Mouse (Mus musculus) C2C12 (cell line): Measurements from ENCODE around the gene Gm20481. TPM values are rescaled to one million over a fixed set of nuclear protein-coding genes. Genes with fewer than 3 reads are reported as not detected.

Experiments used
- H3K27me3 ChIP-seq: one replicate; pipeline ENCODE4 v1.6.1; 2011; ENCODE audit not compliant: control insufficient read depth, insufficient read depth, insufficient read length
- H3K36me3 ChIP-seq: one replicate; pipeline ENCODE4 v1.6.1; 2011; ENCODE audit not compliant: control insufficient read depth, insufficient read depth
- H3K4me3 ChIP-seq: one replicate; pipeline ENCODE4 v1.5.1; 2011; ENCODE audit warnings: mild to moderate bottlenecking, control low read depth; ENCODE audit not compliant: poor library complexity, insufficient read depth, severe bottlenecking
- H3K79me2 ChIP-seq: one replicate; pipeline ENCODE4 v1.6.1; 2011; ENCODE audit not compliant: control insufficient read depth, insufficient read depth
- H3K79me3 ChIP-seq: one replicate; pipeline ENCODE4 v1.6.1; 2011; ENCODE audit warnings: low read depth, control low read depth
- H3ac ChIP-seq: one replicate; pipeline ENCODE3; 2011; ENCODE audit warnings: low read depth; ENCODE audit not compliant: control insufficient read depth, insufficient read length
- CEBPB ChIP-seq: IDR thresholded peaks from one replicate; pipeline ENCODE4 v1.6.1; 2011; ENCODE audit warnings: low read depth, mild to moderate bottlenecking, control low read depth, moderate library complexity
- CTCF ChIP-seq: IDR thresholded peaks from one replicate; pipeline ENCODE4 v1.5.1; 2011; ENCODE audit not compliant: control insufficient read depth, insufficient read depth, insufficient read length
- FOSL1 ChIP-seq: IDR thresholded peaks from one replicate; pipeline ENCODE4 v1.8.0; 2011; ENCODE audit warnings: mild to moderate bottlenecking, low read length; ENCODE audit not compliant: poor library complexity, insufficient read depth, severe bottlenecking
- MAX ChIP-seq: IDR thresholded peaks from one replicate; pipeline ENCODE4 v1.6.1; 2011; ENCODE audit warnings: mild to moderate bottlenecking, control low read depth
- MYOD1 ChIP-seq: IDR thresholded peaks from one replicate; pipeline ENCODE4 v1.6.1; 2011; ENCODE audit warnings: low read depth; ENCODE audit not compliant: control insufficient read depth, insufficient read length
- MYOG ChIP-seq: IDR thresholded peaks from one replicate; pipeline ENCODE4 v1.6.1; 2011; ENCODE audit not compliant: control insufficient read depth, insufficient read length; ENCODE audit errors: extremely low read depth
- USF1 ChIP-seq: IDR thresholded peaks from one replicate; pipeline ENCODE4 v1.6.1; 2011; ENCODE audit warnings: low read depth, mild to moderate bottlenecking, control low read depth, moderate library complexity
- polyA plus RNA-seq: library from polyadenylated mRNA; unstranded; fragments of >200 nt; fragmentation: generic; extraction: Trizol; gene quantifications from one replicate; pipeline ENCODE4 v1.2.1, GENCODE M21; 2012; ENCODE audit warnings: missing spikeins

The Gm20481 gene
- polyA plus RNA-seq, 1 experiment = not detected

- peaks cover under 1% of the 10 kb centered on the region for H3K36me3 ChIP-seq
- H3K79me3 ChIP-seq = peaks cover 26% of the 10 kb centered on the region
- H3K27me3 ChIP-seq = no peaks in the 10 kb centered on the region
- H3K79me2 ChIP-seq = peaks cover 36% of the 10 kb centered on the region
- no peak overlapping the region for H3K4me3 ChIP-seq
- H3ac ChIP-seq = no peak overlapping the region
- TF ChIP-seq FOSL1 = no peak
- no peak for TF ChIP-seq CTCF
- TF ChIP-seq USF1 = no peak
- no peak for TF ChIP-seq CEBPB
- TF ChIP-seq MAX = no peak
- no peak for TF ChIP-seq MYOD1
- no peak for TF ChIP-seq MYOG
These were observed 8.5 kb downstream of the Gm20481 start for GRCm38 (mm10) chr17:34978239-34978638.

GRCm38 (mm10) chr17:34979631-34980030 lies 9.9 kb downstream of the Gm20481 start:
- Histone ChIP-seq H3K79me3 (peaks cover 38% of the 10 kb centered on the region), H3ac (no peak overlapping the region), H3K79me2 (peaks cover 50% of the 10 kb centered on the region), H3K4me3 (no peak overlapping the region), H3K36me3 (peaks cover 3% of the 10 kb centered on the region), H3K27me3 (no peaks in the 10 kb centered on the region)
- TF ChIP-seq CTCF = no peak
- TF ChIP-seq MYOD1 = no peak
- no peak for TF ChIP-seq MAX
- no peak for TF ChIP-seq FOSL1
- no peak for TF ChIP-seq MYOG
- TF ChIP-seq USF1 = no peak
- no peak for TF ChIP-seq CEBPB

- TF ChIP-seq MYOG (no peak), USF1 (no peak), CTCF (no peak), MAX (no peak), FOSL1 (no peak), MYOD1 (no peak), CEBPB (no peak)
- Histone ChIP-seq H3K79me3 (peaks cover 43% of the 10 kb centered on the region), H3ac (peak overlapping the region; percentile 83), H3K27me3 (no peaks in the 10 kb centered on the region), H3K4me3 (peak overlapping the region; percentile 98), H3K79me2 (peaks cover 60% of the 10 kb centered on the region), H3K36me3 (peaks cover 13% of the 10 kb centered on the region)
These were observed 10.9 kb downstream of the Gm20481 start for GRCm38 (mm10) chr17:34980655-34981054.

- H3K27me3 ChIP-seq = no peaks in the 10 kb centered on the region
- H3K79me3 ChIP-seq = peaks cover 43% of the 10 kb centered on the region
- peak within 1 kb of the TSS; percentile 89 for H3ac ChIP-seq
- TF ChIP-seq MYOD1 = no peak
- TF ChIP-seq MAX = peak; percentile 67
- no peak for TF ChIP-seq USF1
- no peak for TF ChIP-seq CEBPB
- TF ChIP-seq CTCF = no peak
- no peak for TF ChIP-seq MYOG
- TF ChIP-seq FOSL1 = no peak
- peaks cover 62% of the 10 kb centered on the region for H3K79me2 ChIP-seq
- H3K4me3 ChIP-seq = peak within 1 kb of the TSS; percentile 98
- H3K36me3 ChIP-seq = peaks cover 24% of the 10 kb centered on the region
These were observed 12.0 kb downstream of the Gm20481 start, which contains the start of gene Lsm2 for GRCm38 (mm10) chr17:34981690-34982180. Lsm2 (plus strand) TSS chr17:34981862.

GRCm38 (mm10) chr17:34982328-34982727 lies 12.6 kb downstream of the Gm20481 start:
- H3K27me3 ChIP-seq = no peaks in the 10 kb centered on the region
- H3K36me3 ChIP-seq = peaks cover 29% of the 10 kb centered on the region
- peak overlapping the region; percentile 98 for H3K4me3 ChIP-seq
- H3ac ChIP-seq = peak overlapping the region; percentile 89
- H3K79me3 ChIP-seq = peaks cover 43% of the 10 kb centered on the region
- no peak for TF ChIP-seq MAX
- no peak for TF ChIP-seq FOSL1
- TF ChIP-seq CTCF = no peak
- TF ChIP-seq CEBPB = no peak
- TF ChIP-seq MYOG = no peak
- no peak for TF ChIP-seq MYOD1
- no peak for TF ChIP-seq USF1
- H3K79me2 ChIP-seq = peaks cover 62% of the 10 kb centered on the region

- Histone ChIP-seq H3K27me3 (no peaks in the 10 kb centered on the region), H3K79me2 (peaks cover 62% of the 10 kb centered on the region), H3K4me3 (no peak overlapping the region), H3ac (no peak overlapping the region), H3K36me3 (peaks cover 45% of the 10 kb centered on the region), H3K79me3 (peaks cover 43% of the 10 kb centered on the region)
- TF ChIP-seq CTCF = peak; percentile 8
- no peak for TF ChIP-seq USF1
- no peak for TF ChIP-seq MYOD1
- no peak for TF ChIP-seq MYOG
These were observed 14.5 kb downstream of the Gm20481 start for GRCm38 (mm10) chr17:34984218-34984617.
